Mouse (Mus musculus) 3134 (cell line): ENCODE measurements around the gene Cbfa2t2.

ENCODE experiments used
- DNase-seq: peaks from one replicate; pipeline ENCODE4 v3.0.0-alpha.2; 2011; ENCODE audit warnings: low spot score; ENCODE audit not compliant: insufficient read length; ENCODE audit errors: extremely low read depth

Cbfa2t2 gene

DNA sequence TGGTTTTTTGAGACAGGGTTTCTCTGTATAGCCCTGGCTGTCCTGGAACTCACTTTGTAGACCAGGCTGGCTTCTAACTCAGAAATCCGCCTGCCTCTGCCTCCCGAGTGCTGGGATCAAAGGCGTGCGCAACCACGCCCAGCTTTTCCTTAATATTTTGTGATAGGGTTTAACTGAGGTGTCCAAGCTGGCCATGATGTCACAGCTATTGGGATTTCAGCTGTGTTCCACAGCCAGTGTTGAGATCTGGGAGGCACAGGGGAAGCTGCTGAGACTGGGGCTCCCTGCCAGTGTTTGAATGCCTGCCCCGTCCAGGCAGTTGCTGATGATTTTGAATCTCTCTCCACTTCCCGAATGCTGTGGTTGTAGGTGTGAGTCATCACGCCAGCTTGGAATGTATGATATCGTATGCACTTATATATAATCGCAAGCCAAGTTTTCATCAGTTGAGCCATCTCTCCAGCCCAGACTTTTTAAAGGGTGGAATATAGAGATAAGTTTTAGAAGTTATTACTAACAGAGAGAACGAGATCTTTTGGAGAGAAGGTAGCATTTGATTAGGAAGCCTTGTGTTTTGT lies 27.4 kb downstream of the Cbfa2t2 start:
- DNase-seq: peak; percentile 77

DNA sequence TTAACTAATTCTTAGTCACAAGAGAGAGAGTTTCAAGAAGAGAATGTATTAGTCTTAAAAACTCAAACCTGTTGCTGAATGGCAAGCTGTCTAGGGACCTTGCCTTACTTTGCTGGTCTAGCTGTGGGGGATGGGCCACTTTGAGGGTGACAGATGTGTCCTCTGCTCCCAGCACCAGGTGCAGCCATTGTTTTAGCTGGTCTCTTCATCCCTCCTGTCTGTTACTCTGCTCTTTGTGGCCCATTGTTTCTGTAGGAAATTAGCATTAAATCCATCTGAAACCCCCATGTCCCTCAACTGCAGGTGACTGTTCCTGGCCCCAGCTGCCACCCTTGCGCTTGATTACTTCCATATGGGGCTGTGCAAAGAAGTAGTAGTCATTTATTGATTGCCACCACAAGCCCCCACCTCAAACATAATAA lies 29.6 kb downstream of the Cbfa2t2 start:
- DNase-seq: no peak

DNA sequence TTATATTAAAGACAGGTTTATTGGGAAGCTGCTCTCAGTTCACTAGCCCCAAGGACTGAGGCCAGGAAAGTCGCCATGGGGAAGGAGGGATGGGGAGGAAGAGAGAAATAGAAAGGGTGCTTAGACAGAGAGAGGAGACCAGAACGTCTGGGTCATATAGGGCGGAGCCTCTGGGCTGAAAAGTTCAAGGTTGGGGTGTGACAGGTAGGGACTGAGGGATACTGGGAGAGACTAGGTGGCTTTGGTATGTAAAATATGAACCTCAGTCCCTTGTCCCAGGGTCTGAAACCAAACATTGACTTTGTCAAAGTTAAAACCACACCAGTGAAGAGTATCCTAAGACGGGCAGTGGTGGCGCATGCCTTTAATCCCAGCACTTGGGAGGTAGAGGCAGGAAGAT lies 30.9 kb downstream of the Cbfa2t2 start:
- DNase-seq: no peak

DNA sequence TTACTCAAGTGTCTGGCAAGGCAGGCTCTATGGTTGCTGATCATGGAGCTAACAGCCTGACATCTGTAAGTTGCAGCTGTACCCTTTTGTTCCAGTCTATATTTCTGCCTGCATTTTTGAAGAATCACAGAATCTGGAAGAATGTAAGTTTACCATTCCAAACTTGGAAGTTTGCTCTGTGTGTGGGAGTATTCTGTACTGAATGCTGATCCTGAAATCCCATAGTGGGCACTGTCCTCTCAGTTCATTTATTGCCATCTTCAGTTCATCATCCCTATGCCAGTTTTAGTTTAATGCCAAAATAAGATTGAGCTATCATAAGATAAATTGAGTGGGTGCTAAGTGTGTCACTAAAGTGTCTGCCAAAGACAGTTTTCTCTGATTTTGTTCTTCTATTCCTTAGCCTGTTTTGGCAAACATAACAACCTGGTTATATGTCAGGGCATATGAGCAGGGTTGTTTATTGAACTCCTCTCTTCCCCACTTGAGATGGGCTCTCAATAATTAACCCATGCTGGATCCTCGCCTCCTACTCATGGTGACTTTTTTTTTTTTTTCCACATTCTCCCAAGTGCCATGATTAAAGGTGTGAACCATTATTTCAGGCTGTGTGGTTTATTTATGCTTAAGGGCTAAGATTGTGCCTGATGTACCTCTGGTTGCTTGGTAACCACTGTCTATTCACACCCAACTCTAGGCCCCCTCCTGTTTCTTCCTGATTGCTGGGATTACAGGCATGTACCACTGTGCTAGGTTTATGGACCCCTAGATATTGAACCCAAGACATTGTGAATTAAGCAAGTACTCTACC lies 38.2 kb downstream of the Cbfa2t2 start:
- no peak for DNase-seq

DNA sequence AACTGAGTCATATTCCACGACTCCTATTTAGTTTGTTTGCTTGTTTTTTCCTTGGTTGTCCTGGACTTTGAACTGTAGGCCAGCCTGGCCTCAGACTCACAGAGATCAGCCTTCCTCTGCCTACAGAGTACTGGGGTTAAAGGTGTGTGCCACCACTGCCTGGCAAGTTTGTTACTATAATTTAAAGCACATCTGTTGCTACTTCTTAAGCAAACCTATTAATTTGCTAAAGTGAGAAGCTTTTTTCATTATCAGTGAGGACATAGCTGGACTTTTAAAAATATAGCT lies 38.7 kb downstream of the Cbfa2t2 start:
- no peak for DNase-seq

DNA sequence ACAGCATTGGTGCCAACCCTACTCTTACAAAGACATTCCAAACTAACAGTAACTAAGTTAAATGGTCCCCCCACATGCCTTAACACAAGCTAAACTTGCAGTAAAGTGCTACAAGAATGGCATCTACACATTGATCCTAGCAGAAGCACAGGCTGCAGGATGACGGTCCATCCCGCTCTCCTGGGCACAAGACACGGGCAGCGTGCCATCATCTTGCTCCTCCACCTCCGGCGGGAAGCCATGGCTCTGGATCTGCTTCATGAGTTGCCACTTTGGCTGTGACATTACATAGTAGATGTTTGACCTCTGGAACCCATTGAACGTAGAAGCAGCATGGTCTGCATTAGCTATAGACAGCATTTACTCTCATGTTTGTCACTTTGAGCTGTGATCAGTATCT lies 39.6 kb downstream of the Cbfa2t2 start:
- DNase-seq: no peak

DNA sequence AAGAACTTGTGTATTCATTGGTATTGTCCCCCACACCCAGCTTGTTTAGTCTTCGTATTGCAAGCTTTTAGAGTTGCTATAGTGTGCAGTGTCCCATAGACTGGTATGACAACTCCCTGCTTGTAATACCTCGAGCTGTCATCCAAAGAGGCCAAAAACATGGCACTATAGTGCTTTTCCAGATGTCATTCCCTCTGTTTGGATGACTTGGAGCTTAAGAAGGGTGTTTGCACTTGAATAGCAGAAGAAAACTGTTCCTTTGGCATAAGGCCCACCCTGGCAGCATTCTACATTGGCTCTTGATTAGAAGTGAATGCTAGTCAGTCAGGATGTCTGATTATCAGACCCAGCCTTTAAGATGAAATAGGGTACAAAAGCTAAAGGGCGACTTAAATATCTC lies 40.7 kb downstream of the Cbfa2t2 start:
- no peak for DNase-seq

DNA sequence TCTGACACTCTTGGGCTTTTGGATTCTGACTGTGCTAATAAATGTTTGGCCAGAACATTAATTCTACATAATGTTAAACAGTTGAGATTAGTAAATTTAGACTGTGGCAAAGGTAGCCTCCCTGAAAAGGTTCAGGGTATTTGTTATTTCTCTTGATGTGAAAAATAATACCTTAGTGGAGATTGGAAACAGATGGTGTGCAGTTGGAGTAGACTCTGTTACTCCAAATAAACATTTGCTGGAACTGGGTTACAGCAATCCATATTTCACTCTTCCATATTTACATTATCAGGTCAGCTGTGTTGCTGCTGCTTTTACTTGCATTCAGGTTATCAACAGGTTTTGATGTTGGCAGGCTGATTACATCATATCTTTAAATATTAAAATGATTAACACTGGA lies 55.5 kb downstream of the Cbfa2t2 start:
- DNase-seq: no peak

DNA sequence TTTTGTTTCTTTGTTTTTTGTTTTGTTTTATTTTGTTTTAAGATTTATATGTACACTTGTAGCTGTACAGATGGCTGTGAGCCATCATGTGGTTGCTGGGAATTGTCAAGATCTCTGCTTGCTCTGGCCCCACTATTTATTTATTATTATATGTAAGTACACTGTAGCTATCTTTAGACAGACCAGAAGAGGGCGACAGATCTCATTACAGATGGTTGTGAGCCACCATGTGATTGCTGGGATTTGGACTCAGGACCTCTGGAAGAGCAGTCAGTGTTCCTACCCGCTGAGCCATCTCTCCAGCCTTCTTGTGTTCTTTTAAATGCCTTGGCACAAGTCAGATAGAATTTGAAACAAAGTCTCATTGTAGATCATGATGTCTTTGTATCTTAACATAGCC lies 57.3 kb downstream of the Cbfa2t2 start:
- DNase-seq: peak; percentile 24

DNA sequence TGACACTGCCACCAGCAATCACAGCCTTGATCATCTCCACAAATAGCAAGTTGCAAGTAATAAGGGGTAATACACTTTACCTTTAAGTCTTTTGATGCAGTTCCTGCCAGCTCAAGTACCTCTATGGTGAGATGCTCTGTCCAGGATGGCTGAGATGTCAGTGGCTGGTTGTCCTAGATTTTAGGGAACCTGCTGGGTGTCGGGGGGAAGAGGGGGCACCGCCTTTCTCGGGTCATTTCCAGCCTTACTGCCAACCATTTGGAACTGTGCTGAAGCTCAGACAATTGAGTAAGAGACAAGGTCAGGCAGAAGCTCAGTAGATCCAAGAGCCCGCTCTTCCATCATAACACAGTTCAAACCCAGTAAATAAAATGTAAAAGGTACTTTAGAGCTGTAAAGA lies 58.7 kb downstream of the Cbfa2t2 start:
- no peak for DNase-seq

DNA sequence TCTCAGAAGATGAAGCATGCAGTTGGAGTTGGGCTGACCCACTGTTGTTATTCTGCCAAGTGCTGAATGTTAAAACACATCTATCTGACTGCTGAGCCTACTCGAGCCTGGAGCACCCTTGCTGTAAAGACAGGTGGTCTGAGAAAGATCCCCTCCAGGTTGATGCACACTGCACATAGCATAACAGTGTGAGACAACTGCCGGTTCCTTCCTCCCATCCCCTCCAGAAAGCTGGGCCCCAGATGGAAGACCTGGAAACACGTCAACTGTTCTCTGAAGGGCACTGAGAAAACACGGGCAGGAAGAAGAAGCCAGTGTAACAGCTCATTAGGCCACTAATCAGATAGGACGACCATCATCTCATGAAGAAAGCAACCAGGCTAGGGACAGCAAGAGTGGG lies 62.3 kb downstream of the Cbfa2t2 start:
- no peak for DNase-seq

DNA sequence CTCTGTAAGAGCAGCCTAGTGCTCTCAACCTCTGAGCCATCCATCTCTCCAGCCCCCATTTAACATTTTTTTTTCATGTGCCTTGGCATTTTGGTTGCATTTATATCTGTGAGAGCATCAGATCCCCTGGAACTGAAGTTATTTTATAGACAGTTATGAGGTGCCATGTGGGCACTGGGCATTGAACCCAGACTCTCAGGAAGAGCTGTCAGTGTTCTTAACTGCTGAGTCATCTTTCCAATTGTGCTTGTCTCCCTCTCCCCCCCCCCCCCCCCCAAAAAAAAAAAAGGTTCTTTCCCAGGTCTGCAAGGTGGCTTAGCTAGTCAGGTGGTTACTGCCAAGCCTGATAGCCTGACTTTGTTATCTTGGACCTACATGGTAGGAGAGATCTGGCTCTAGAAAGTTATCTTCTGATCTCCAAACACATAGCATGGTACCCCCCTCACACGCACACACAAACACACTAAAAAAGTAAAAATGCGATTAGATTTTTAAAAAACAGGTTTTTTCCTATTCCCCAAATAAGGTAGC lies 63.5 kb downstream of the Cbfa2t2 start:
- DNase-seq: no peak

DNA sequence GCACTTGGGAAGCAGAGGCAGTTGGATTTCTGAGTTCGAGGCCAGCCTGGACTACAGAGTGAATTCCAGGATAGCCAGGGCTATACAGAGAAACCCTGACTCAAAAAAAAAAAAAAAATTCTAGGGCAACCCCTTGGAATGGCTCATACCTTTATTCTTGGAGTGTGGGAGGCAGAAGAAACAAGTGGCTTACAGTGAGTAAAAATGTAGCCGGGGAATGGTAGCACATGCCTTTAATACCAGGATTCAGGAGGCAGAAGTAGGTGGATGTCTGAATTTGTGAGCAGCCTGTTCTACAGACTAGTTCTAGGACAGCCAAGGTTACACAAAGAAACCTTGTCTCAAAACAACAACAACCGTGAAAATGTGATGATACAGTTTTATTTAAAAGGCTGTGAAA lies 64.5 kb downstream of the Cbfa2t2 start:
- no peak for DNase-seq

DNA sequence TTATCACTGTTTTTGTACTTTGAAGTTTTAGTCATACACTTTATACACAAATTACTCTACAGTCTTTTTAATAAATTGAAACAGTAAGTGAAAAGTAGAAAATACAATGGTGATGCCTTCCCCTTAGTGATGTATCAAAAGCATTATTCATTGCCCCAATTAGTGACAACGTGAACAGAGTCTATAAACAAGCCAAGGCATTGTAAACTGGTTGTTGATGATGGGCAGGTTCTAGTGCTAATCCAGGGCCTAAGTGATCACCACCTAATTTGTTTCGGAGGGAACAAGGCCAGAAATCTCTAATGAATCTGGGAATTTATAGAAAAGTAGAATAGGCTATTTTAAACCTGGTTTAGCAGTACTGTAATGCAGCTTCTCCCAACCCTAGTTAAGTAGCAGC lies 70.8 kb downstream of the Cbfa2t2 start:
- no peak for DNase-seq

DNA sequence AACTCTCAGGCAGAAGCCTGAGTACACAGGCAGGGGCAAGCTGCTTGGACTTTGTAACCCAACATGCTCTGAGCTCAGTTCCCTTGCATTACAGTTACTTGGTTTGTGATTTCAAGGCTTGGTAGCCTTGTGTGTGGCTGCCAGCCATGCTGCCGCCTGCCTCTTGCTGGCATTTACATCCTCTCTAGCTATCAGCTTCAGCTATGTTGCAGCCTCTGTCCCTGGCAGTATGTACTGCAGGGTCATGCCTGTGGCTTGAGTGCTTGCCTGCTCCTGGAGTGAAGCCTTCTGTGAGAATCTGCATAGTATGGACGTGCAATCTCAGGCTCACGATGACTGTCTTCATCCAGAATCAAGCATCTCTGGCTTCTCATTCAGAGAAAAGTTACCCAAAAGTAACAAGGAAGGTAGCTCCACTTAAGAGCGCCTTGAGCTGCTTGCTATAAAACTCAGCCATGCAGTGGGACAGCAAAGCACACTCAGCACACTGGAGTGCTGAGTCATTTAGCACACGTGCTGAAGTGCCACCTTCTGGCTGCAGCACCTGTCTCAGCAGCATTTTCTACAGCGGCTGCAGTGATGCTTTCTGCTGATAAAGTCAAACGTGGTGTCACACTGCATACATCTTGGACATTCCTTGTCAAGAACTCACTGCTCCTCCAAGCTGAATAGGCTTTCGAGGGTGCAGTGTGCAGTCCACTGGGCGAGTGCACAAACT lies 71.4 kb downstream of the Cbfa2t2 start:
- DNase-seq: no peak

DNA sequence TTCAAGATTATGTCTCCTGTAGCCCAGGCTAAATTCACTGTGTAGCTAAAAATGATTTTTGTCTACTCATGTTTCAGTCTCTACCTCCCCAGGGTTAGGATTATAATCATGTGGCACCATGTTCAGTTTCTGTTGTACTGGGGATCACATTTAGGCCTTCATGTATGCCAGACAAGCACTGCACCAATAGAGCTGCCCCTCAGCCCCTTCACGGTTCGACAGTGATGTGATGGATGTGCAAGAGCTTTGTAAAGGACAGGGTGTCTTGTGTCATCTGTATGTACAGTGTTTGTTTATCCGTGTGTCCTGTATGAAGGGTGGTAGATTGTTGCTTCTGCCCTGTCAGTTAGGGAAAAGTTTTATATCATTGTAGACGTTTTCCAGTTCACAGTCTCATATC lies 72.2 kb downstream of the Cbfa2t2 start:
- DNase-seq: no peak

DNA sequence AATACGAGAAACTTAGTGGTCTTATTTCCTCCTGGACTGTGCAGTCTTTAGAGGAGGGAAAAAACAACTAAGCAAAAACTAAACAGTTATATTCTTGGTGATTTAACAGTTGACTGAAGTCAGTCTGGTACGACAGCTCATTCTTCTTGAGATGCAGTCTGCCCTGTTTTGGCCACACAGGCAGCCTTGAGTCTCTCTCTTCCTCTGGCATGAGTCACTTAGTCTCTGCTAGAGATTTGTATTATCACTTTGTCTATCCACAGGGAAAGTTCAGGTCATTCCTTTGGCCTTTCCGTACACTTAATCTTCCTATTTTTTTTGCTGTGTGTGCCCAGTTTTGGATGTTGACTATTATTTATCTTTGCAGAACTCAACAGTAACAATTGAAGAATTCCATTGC lies 73.9 kb downstream of the Cbfa2t2 start:
- no peak for DNase-seq

DNA sequence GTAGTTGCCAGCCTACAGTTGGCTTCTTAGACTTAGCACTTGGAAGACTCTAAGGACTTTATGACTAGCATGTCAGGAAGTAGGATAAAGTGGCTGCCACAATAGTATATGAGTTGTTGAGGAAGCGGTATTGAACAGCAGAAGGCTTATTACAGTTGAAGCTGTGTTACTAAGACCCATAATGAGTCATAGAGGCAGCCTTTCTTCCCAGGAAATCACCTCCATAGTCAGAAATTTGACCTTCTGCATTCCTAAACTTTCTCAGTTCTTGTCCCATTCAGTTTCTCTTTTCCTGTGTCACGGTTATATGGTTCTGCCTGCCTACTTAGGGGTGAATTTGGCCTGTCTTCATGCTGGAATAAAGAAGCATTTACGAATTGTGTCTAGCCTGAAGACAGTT lies 80.7 kb downstream of the Cbfa2t2 start:
- no peak for DNase-seq

DNA sequence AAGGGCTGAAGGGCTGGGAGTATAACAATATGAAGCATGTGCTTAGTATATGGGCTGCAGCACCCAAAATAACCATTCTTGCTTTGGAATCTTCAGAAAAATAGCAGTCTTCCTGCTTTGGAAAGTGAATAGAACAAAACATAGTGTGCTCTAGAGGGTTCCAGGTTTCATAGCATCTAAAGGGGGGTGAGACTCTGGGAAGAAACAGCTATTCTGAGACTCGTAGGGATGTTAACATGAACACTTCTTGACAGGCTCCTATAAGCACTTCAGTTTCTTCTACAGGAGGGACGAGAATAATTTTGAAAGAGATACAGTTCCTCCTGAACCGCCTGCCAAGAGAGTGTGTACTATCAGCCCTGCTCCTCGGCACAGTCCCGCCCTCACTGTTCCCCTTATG lies 81.1 kb downstream of the Cbfa2t2 start:
- no peak for DNase-seq

DNA sequence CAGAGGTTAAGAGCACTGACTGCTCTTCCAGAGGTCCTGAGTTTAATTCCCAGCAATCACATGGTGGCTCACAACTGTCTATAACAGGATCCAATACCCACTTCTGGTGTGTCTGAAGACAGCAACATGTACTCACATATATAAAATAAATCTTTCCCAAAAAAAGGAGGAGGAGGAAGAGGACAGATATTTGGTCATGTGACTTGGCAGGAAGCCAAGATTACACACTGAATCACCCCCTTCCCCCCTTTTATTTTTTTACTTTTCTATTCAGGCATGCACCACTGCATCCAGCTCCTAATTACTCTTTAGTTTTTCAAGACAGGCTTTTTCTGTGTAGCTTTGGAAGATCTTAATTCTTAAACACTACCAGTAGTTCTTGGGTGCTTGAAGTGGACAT lies 85.2 kb downstream of the Cbfa2t2 start:
- DNase-seq: no peak

DNA sequence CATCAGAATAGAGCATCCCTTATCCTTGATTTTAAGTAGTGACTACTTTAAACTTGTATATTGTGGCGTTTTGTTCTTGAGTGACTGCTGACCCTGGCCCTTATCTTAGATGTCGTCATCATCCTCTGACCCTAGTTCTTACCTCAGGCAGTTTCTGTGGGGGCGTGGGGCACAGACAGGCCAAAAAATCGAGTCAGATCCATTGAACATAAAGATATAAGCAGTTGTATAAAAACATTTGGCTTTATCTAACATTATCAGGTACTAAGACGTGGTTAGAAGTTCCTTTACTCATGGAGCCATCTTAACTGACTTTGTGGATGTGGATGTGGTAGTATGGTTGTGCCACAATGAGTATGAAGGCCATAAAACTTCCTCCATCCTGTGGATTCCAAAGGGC lies 86.1 kb downstream of the Cbfa2t2 start:
- no peak for DNase-seq

DNA sequence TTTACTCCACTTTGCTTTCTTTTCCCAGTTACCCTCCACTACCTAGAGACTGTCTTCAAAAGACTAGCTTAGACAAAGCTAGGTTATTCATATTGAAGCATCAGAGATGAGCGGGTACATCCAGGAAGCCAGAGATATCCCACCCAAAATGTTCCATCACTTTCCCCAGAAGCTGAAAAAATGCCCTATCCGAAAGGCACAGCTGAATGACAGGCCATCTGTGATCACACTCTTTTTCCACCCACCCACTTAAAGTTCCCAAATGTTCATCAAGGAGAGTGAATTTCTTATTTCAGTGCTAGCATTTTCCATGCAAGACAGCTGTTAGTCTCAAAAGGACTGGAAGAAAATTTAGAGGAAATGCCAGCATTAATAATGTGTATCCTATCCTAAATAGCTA lies 89.0 kb downstream of the Cbfa2t2 start:
- DNase-seq: no peak
